Mouse (Mus musculus): ENCODE results near the gene Def6.

DNA sequence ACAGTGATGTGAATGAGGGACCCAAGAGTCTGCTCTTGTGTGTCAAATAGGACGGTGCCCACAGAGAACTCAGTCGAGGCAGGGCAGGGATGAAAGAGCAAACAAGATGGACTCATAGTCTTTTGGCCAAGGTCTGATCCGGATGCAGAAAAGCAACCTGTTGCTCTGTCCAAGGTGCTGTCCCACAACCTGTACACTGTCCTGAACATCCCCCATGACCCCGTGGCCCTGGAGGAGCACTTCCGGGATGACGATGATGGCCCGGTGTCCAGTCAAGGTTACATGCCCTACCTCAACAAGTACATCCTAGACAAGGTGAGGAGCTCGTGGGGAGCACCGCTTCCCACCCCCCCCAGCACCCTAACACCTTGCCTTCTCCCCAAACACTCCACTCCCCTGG lies 9.2 kb downstream of the Def6 start:
- TF ChIP-seq CTCF (IDR thresholded peaks at IDR 0.05; ENCODE audit: low read depth) (no peak), EP300 (IDR thresholded peaks at IDR 0.05; ENCODE audit: low read depth) (no peak)
